Mouse (Mus musculus) gastrocnemius, adult 18-20 months (tissue): ENCODE data around the gene Miip. TPM values are rescaled to one million over a fixed set of nuclear protein-coding genes. Genes with fewer than 3 reads are reported as not detected.

Experiments
- total RNA-seq, 2 experiments: library from RNA; stranded (reverse); gene quantifications; 2 replicates each; pipeline ENCODE4 v1.2.3; 2021

Gene Miip
- total RNA-seq, 2 experiments from 2014 or later, result 4.5 to 6.1 TPM

Other genes starting within 250 kb of the Miip start
- under 1 TPM; 0.57 to 0.64 TPM for gene Zfp979, start 226.3 kb downstream of the Miip start, total RNA-seq
- gene Zfp534, start 166.3 kb downstream of the Miip start, total RNA-seq, result under 1 TPM in 1 of 2 experiments, not detected in 1; 0.07 TPM
- 1 to 10 TPM; 1.2 to 1.3 TPM for gene Zfp984, start 59.0 kb downstream of the Miip start, total RNA-seq
- gene Zfp933, start 20.4 kb downstream of the Miip start, total RNA-seq, result 1 to 10 TPM; 7.8 to 9.0 TPM
- 1 to 10 TPM; 5.5 to 7.0 TPM for gene Fv1, start 163 bp upstream of the Miip start, total RNA-seq
- 100 to 1,000 TPM; 403 to 443 TPM for gene Mfn2, start 35.9 kb upstream of the Miip start, total RNA-seq
- gene Plod1, start 68.0 kb upstream of the Miip start, total RNA-seq, result 10 to 100 TPM; 16.0 to 17.2 TPM
- gene 2510039O18Rik, start 72.1 kb upstream of the Miip start, total RNA-seq, result 10 to 100 TPM; 19.2 to 19.8 TPM
- not detected for gene Nppb, start 117.0 kb upstream of the Miip start, total RNA-seq
- gene Nppa, start 131.9 kb upstream of the Miip start, total RNA-seq, result not detected
- 1 to 10 TPM; 4.8 to 4.9 TPM for gene Clcn6, start 170.0 kb upstream of the Miip start, total RNA-seq
- gene Mthfr, start 170.3 kb upstream of the Miip start, total RNA-seq, result 1 to 10 TPM; 8.9 to 9.3 TPM
- gene Agtrap, start 219.2 kb upstream of the Miip start, total RNA-seq, result 10 to 100 TPM in 1 of 2 experiments, 1 to 10 TPM in 1; 9.3 to 12.8 TPM